ENCODE assay signal across 17 mouse cellular contexts in genomic region chr7:25368333-25368732, GRCm38 (mm10). TPM values are rescaled to one million over a fixed set of nuclear protein-coding genes. Genes with fewer than 3 reads are reported as not detected.
DNase-seq lines count a peak whose midpoint lies in the region; ATAC-seq and TF ChIP-seq lines count a peak whose summit lies in the region.
"Had no signal": no experiment of that assay in that cellular context is flagged by ENCODE, and none has a peak within 500 bp of the region (broad histone marks: within the 10 kb centered on the region; RNA-seq: fewer than 3 reads in every experiment).

No protein-coding gene starts in this region.

- H3K9ac ChIP-seq in hindbrain, postnatal 0 days (replicated peaks; ENCODE audit: low read length), result no peak overlapping the region
- H3K9ac ChIP-seq in hindbrain, embryonic 12.5 days, result no peak overlapping the region
- no peak overlapping the region for H3K9ac ChIP-seq in embryonic facial prominence, embryonic 12.5 days
- H3K9ac ChIP-seq: forebrain, embryonic 13.5 days; lung, embryonic 15.5 days; midbrain, embryonic 12.5 days had no signal

- no peaks in the 10 kb centered on the region for H3K9me3 ChIP-seq in hindbrain, postnatal 0 days (ENCODE audit: low read length)
- H3K9me3 ChIP-seq in hindbrain, embryonic 12.5 days (replicated peaks), result no peaks in the 10 kb centered on the region
- no peaks in the 10 kb centered on the region for H3K9me3 ChIP-seq in E14TG2a.4 (ENCODE audit: low read length)
- no peaks in the 10 kb centered on the region for H3K9me3 ChIP-seq in embryonic facial prominence, embryonic 12.5 days
- H3K9me3 ChIP-seq: forebrain, embryonic 13.5 days; lung, embryonic 15.5 days; midbrain, embryonic 12.5 days had no signal

- H3K4me3 ChIP-seq in hindbrain, postnatal 0 days (ENCODE audit: low read length), result no peak overlapping the region
- H3K4me3 ChIP-seq in hindbrain, embryonic 12.5 days, result no peak overlapping the region; the same call in 1 of the 2 replicates
- peak overlapping the region; percentile 82 for H3K4me3 ChIP-seq in E14TG2a.4 (replicated peaks; ENCODE audit: low read length)
- H3K4me3 ChIP-seq in embryonic facial prominence, embryonic 12.5 days, result no peak overlapping the region
- H3K4me3 ChIP-seq: forebrain, embryonic 13.5 days; midbrain, embryonic 12.5 days had no signal

- H3K36me3 ChIP-seq in hindbrain, postnatal 0 days (ENCODE audit: insufficient read depth, low read length), result peaks cover 11% of the 10 kb centered on the region
- H3K36me3 ChIP-seq in hindbrain, embryonic 12.5 days, result peaks cover 11% of the 10 kb centered on the region
- H3K36me3 ChIP-seq in E14TG2a.4 (ENCODE audit: insufficient read depth, low read length), result peaks cover 13% of the 10 kb centered on the region
- peaks cover 13% of the 10 kb centered on the region for H3K36me3 ChIP-seq in embryonic facial prominence, embryonic 12.5 days

- no peak for TF ChIP-seq CTCF in hindbrain, postnatal 0 days (IDR thresholded peaks at IDR 0.05; ENCODE audit: low read depth)
- no peak for TF ChIP-seq CTCF in E14TG2a.4 (conservative IDR thresholded peaks at IDR 0.05; ENCODE audit: low read length)

- H3K4me2 ChIP-seq in hindbrain, postnatal 0 days (ENCODE audit: low read depth, low read length), result no peak overlapping the region
- no peak overlapping the region for H3K4me2 ChIP-seq in hindbrain, embryonic 12.5 days (replicated peaks)
- H3K4me2 ChIP-seq in embryonic facial prominence, embryonic 12.5 days (replicated peaks), result peak overlapping the region; percentile 27; the same call in 1 of the 2 replicates
- H3K4me2 ChIP-seq: midbrain, embryonic 12.5 days had no signal

- 26% methylated on average over 12 of the region's 12 CpGs for WGBS in hindbrain, postnatal 0 days
- WGBS in hindbrain, embryonic 12.5 days, result 25% methylated on average over 12 of the region's 12 CpGs
- WGBS in embryonic facial prominence, embryonic 12.5 days, result 21% methylated on average over 12 of the region's 12 CpGs

- no peak overlapping the region for H3K27ac ChIP-seq in hindbrain, postnatal 0 days
- no peak overlapping the region for H3K27ac ChIP-seq in hindbrain, embryonic 12.5 days
- no peak overlapping the region for H3K27ac ChIP-seq in embryonic facial prominence, embryonic 12.5 days
- H3K27ac ChIP-seq: forebrain, embryonic 13.5 days; kidney, postnatal 0 days; lung, embryonic 15.5 days; midbrain, embryonic 12.5 days had no signal

- peak; percentile 41 for DNase-seq in hindbrain, postnatal 0 days (ENCODE audit: low spot score)
- peak; percentile 83 for DNase-seq in cerebellum, adult 11-12 months
- DNase-seq in urinary bladder, postnatal 36 days (ENCODE audit: low spot score in 2 of 2), result no peak
- no peak for DNase-seq in layer of hippocampus, adult 9-10 months (ENCODE audit: low spot score)
- DNase-seq: layer of hippocampus, postnatal 36 days; liver had no signal

- peaks cover 16% of the 10 kb centered on the region; the same call in 1 of the 2 replicates for H3K4me1 ChIP-seq in hindbrain, postnatal 0 days (ENCODE audit: insufficient read depth, low read length)
- peaks cover 30% of the 10 kb centered on the region for H3K4me1 ChIP-seq in hindbrain, embryonic 12.5 days
- H3K4me1 ChIP-seq in E14TG2a.4 (replicated peaks; ENCODE audit: low read depth, low read length), result peaks cover 50% of the 10 kb centered on the region
- peaks cover 28% of the 10 kb centered on the region for H3K4me1 ChIP-seq in embryonic facial prominence, embryonic 12.5 days

- ATAC-seq in hindbrain, postnatal 0 days, result peak; percentile 27
- ATAC-seq in hindbrain, embryonic 12.5 days (ENCODE audit: low FRiP score), result no peak
- no peak for ATAC-seq in embryonic facial prominence, embryonic 12.5 days (ENCODE audit: insufficient number of reproducible peaks, insufficient read depth, low FRiP score, low TSS enrichment)
- ATAC-seq: forebrain, embryonic 13.5 days; hindbrain, embryonic 16.5 days had no signal

- 0 out of 2 replicates have a peak, but pooled peaks cover 3% of the 10 kb centered on the region for H3K27me3 ChIP-seq in hindbrain, postnatal 0 days (ENCODE audit: insufficient read depth, low read length)
- H3K27me3 ChIP-seq in hindbrain, embryonic 12.5 days, result peaks cover 44% of the 10 kb centered on the region
- H3K27me3 ChIP-seq in E14TG2a.4 (ENCODE audit: insufficient read depth, low read length), result peaks cover 55% of the 10 kb centered on the region
- peaks cover 51% of the 10 kb centered on the region for H3K27me3 ChIP-seq in embryonic facial prominence, embryonic 12.5 days

RNA-seq across cellular contexts. Expression of gene Cnfn, which starts 1.2 kb away (rescaled TPM):
- total RNA-seq in hindbrain, postnatal 0 days (2014; rRNA removed), result not detected in 2 replicates
- 0.30 and 0.89 TPM in 2 replicates for polyA plus RNA-seq in hindbrain, postnatal 0 days (2015; fragmentation: Nextera tagmentation; extraction: Ambion mirVana)
- not detected in 2 replicates for polyA plus RNA-seq in hindbrain, embryonic 12.5 days (2016; fragmentation: Nextera tagmentation; extraction: Ambion mirVana)
- 0.86 TPM in 1 of 2 replicates, not detected in the other for polyA plus RNA-seq in embryonic facial prominence, embryonic 12.5 days (2016; fragmentation: Nextera tagmentation; extraction: Ambion mirVana)
- total RNA-seq: gastrocnemius, adult 8-10 months; layer of hippocampus, postnatal 36 days; neutrophil, adult 5-6 weeks had no signal
- polyA plus RNA-seq: forebrain, embryonic 13.5 days; kidney, postnatal 0 days; midbrain, embryonic 12.5 days had no signal

RNA-seq across cellular contexts. Expression of gene Lipe, which starts 30.2 kb away (rescaled TPM):
- 9.6 and 18.7 TPM in 2 replicates for total RNA-seq in hindbrain, postnatal 0 days (2014; rRNA removed)
- polyA plus RNA-seq in hindbrain, postnatal 0 days (2015; fragmentation: Nextera tagmentation; extraction: Ambion mirVana), result 7.8 and 9.1 TPM in 2 replicates
- polyA plus RNA-seq in hindbrain, embryonic 12.5 days (2016; fragmentation: Nextera tagmentation; extraction: Ambion mirVana), result 7.8 and 9.4 TPM in 2 replicates
- 10.9 and 11.9 TPM in 2 replicates for polyA plus RNA-seq in embryonic facial prominence, embryonic 12.5 days (2016; fragmentation: Nextera tagmentation; extraction: Ambion mirVana)

RNA-seq across cellular contexts. Expression of gene Cxcl17, which starts 44.4 kb away (rescaled TPM):
- total RNA-seq in hindbrain, postnatal 0 days (2014; rRNA removed), result not detected in 2 replicates
- polyA plus RNA-seq in hindbrain, postnatal 0 days (2015; fragmentation: Nextera tagmentation; extraction: Ambion mirVana), result 0.66 and 0.82 TPM in 2 replicates
- polyA plus RNA-seq in hindbrain, embryonic 12.5 days (2016; fragmentation: Nextera tagmentation; extraction: Ambion mirVana), result 0.30 and 0.43 TPM in 2 replicates
- polyA plus RNA-seq in embryonic facial prominence, embryonic 12.5 days (2016; fragmentation: Nextera tagmentation; extraction: Ambion mirVana), result 0.59 and 1.1 TPM in 2 replicates
- total RNA-seq: gastrocnemius, adult 8-10 months; layer of hippocampus, postnatal 36 days; neutrophil, adult 5-6 weeks had no signal
- polyA plus RNA-seq: embryonic facial prominence, embryonic 11.5 days had no signal

RNA-seq across cellular contexts. Expression of gene Megf8, which starts 51.4 kb away (rescaled TPM):
- total RNA-seq in hindbrain, postnatal 0 days (2014; rRNA removed), result 104 and 105 TPM in 2 replicates
- polyA plus RNA-seq in hindbrain, postnatal 0 days (2015; fragmentation: Nextera tagmentation; extraction: Ambion mirVana), result 14.8 and 15.4 TPM in 2 replicates
- polyA plus RNA-seq in hindbrain, embryonic 12.5 days (2016; fragmentation: Nextera tagmentation; extraction: Ambion mirVana), result 20.9 and 23.0 TPM in 2 replicates
- polyA plus RNA-seq in embryonic facial prominence, embryonic 12.5 days (2016; fragmentation: Nextera tagmentation; extraction: Ambion mirVana), result 22.4 and 24.3 TPM in 2 replicates

Comparison
In these comparisons a context has a peak if more than half of its experiments do, and no peak if none do; other contexts are left out.
1. DNase-seq: peak in hindbrain, postnatal 0 days (single experiment) and cerebellum, adult 11-12 months (single experiment); none in urinary bladder, postnatal 36 days (0 of 2) and layer of hippocampus, adult 9-10 months (single experiment).